Mouse (Mus musculus): Measurements from ENCODE around the gene Hadhb. TPM values are rescaled to one million over a fixed set of nuclear protein-coding genes. Genes with fewer than 3 reads are reported as not detected.
A peak's percentile ranks its signal among the peaks of the same experiment; 100 is the strongest.

Gene Hadhb
- 133 and 139 TPM in 2 replicates for polyA plus RNA-seq (2014; fragmentation: Nextera tagmentation; extraction: Ambion mirVana)

- Histone ChIP-seq H3K27ac (replicated peaks; ENCODE audit: low read depth, low read length) (peak within 1 kb of the TSS; percentile 68), H3K27me3 (ENCODE audit: control insufficient read depth, insufficient read depth, low read length) (no peaks in the 10 kb centered on the region), H3K9me3 (replicated peaks; ENCODE audit: control insufficient read depth, low read length) (no peaks in the 10 kb centered on the region), H3K4me1 (ENCODE audit: control insufficient read depth, insufficient read depth, low read length) (no peaks in the 10 kb centered on the region), H3K36me3 (replicated peaks; ENCODE audit: control insufficient read depth, insufficient read depth, low read depth, low read length) (no peaks in the 10 kb centered on the region), H3K4me2 (ENCODE audit: low read depth, low read length) (peak within 1 kb of the TSS; percentile 74), H3K9ac (replicated peaks; ENCODE audit: low read length) (peak within 1 kb of the TSS; percentile 72), H3K4me3 (ENCODE audit: low read depth, low read length) (peak within 1 kb of the TSS; percentile 89)
- WGBS = 0% methylated on average over 53 of the region's 53 CpGs
- peak; percentile 92 for ATAC-seq (replicated peaks; ENCODE audit: insufficient number of reproducible peaks, low FRiP score, low TSS enrichment, low read depth)
- peak; percentile 90 for DNase-seq (ENCODE audit: low spot score)
These were observed at the start of gene Hadhb, which contains the start of gene Hadha for GRCm38 (mm10) chr5:30154474-30155394. Hadhb (plus strand) TSS chr5:30155248. Hadha (minus strand) TSS chr5:30155162.

- H3K27ac ChIP-seq (replicated peaks; ENCODE audit: low read depth, low read length) = no peak within 1 kb of the TSS
These were observed 49.3 kb upstream of the Hadhb start, which contains the start of gene 3110082J24Rik for GRCm38 (mm10) chr5:30105668-30106300. 3110082J24Rik (minus strand) TSS chr5:30106086.

DNA sequence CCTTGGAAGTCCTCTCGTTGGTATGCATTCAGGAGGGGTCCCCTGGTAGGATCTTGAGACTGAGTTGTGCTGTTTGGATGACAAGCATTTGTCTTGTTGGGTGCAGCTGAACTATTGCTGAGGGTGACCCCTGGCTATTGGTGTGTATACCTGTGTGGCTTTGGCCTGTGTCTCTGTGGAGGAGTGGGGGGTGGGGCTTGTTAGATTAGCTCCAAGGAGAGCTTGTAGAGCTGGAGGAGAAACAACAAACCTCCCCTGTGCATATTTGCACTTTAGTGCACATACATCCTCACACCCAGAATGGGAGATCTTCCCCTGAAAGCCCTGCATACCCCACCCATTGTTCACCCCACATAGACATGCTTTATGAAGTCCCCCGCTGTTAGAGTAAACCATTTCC, 48.3 kb upstream of the Hadhb start:
- Histone ChIP-seq H3K4me2 (ENCODE audit: low read depth, low read length) (no peak overlapping the region), H3K36me3 (replicated peaks; ENCODE audit: control insufficient read depth, insufficient read depth, low read depth, low read length) (no peaks in the 10 kb centered on the region), H3K4me3 (ENCODE audit: low read depth, low read length) (no peak overlapping the region), H3K4me1 (ENCODE audit: control insufficient read depth, insufficient read depth, low read length) (peaks cover 30% of the 10 kb centered on the region), H3K27me3 (ENCODE audit: control insufficient read depth, insufficient read depth, low read length) (peaks cover 34% of the 10 kb centered on the region), H3K9me3 (replicated peaks; ENCODE audit: control insufficient read depth, low read length) (no peaks in the 10 kb centered on the region), H3K27ac (replicated peaks; ENCODE audit: low read depth, low read length) (no peak overlapping the region), H3K9ac (replicated peaks; ENCODE audit: low read length) (no peak overlapping the region)
- DNase-seq (ENCODE audit: low spot score) (no peak), ATAC-seq (replicated peaks; ENCODE audit: insufficient number of reproducible peaks, low FRiP score, low TSS enrichment, low read depth) (no peak)
- WGBS = 14% methylated on average over 2 of the region's 2 CpGs

More at GRCm38 (mm10) chr5:30105668-30106300, 49.3 kb upstream of the Hadhb start, which contains the start of gene 3110082J24Rik:
- peak within 1 kb of the TSS; percentile 98 for H3K4me2 ChIP-seq (ENCODE audit: low read depth, low read length)
- H3K4me3 ChIP-seq (ENCODE audit: low read depth, low read length) = peak within 1 kb of the TSS; percentile 50
- peak within 1 kb of the TSS; percentile 48 for H3K9ac ChIP-seq (replicated peaks; ENCODE audit: low read length)
- peaks cover 25% of the 10 kb centered on the region for H3K4me1 ChIP-seq (ENCODE audit: control insufficient read depth, insufficient read depth, low read length)
- H3K27me3 ChIP-seq (ENCODE audit: control insufficient read depth, insufficient read depth, low read length) = peaks cover 34% of the 10 kb centered on the region
- under 1% methylated on average over 29 of the region's 29 CpGs for WGBS
- ATAC-seq (replicated peaks; ENCODE audit: insufficient number of reproducible peaks, low FRiP score, low TSS enrichment, low read depth) (no peak), DNase-seq (ENCODE audit: low spot score) (no peak)
- no peaks in the 10 kb centered on the region for H3K9me3 ChIP-seq (replicated peaks; ENCODE audit: control insufficient read depth, low read length)
- H3K36me3 ChIP-seq (replicated peaks; ENCODE audit: control insufficient read depth, insufficient read depth, low read depth, low read length) = no peaks in the 10 kb centered on the region

GRCm38 (mm10) chr5:30107186-30107585, 47.9 kb upstream of the Hadhb start:
- WGBS = 4% methylated on average over 7 of the region's 7 CpGs
- peaks cover 35% of the 10 kb centered on the region for H3K27me3 ChIP-seq (ENCODE audit: control insufficient read depth, insufficient read depth, low read length)

DNA sequence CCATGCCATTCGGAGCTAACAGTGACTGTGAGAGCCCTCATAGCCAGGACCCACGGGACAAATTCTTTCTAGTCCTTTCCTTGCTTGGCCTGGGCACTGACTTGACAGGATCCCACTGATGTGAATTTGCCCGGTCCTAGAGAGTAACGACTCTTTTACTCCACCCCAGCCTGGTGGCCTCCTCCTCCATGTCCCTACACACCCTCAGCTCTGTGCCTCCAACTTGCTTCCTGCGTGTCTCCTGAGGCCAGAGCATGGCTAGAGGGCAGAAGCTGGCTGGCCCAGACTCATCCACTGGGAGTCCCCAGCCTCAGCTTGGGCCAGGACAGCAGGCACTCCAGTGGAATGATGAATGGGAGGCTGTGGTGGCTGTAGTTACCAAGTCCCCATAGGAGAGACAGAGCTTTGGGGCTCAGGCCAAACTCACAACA, 47.4 kb upstream of the Hadhb start:
- Histone ChIP-seq H3K9ac (replicated peaks; ENCODE audit: low read length) (peak overlapping the region; percentile 6; the same call in 1 of the 2 replicates), H3K4me2 (ENCODE audit: low read depth, low read length) (no peak overlapping the region)

More at GRCm38 (mm10) chr5:30107186-30107585, 47.9 kb upstream of the Hadhb start:
- no peak overlapping the region for H3K27ac ChIP-seq (replicated peaks; ENCODE audit: low read depth, low read length)
- ATAC-seq (replicated peaks; ENCODE audit: insufficient number of reproducible peaks, low FRiP score, low TSS enrichment, low read depth) (0 out of 2 replicates have a peak, but pooled peaks have one; percentile 26), DNase-seq (ENCODE audit: low spot score) (peak; percentile 54)
- H3K4me1 ChIP-seq (ENCODE audit: control insufficient read depth, insufficient read depth, low read length) = peaks cover 30% of the 10 kb centered on the region
- H3K36me3 ChIP-seq (replicated peaks; ENCODE audit: control insufficient read depth, insufficient read depth, low read depth, low read length) = no peaks in the 10 kb centered on the region
- H3K4me3 ChIP-seq (ENCODE audit: low read depth, low read length) = no peak overlapping the region
- peak overlapping the region; percentile 6; the same call in 1 of the 2 replicates for H3K9ac ChIP-seq (replicated peaks; ENCODE audit: low read length)
- H3K4me2 ChIP-seq (ENCODE audit: low read depth, low read length) = no peak overlapping the region
- no peaks in the 10 kb centered on the region for H3K9me3 ChIP-seq (replicated peaks; ENCODE audit: control insufficient read depth, low read length)

DNA sequence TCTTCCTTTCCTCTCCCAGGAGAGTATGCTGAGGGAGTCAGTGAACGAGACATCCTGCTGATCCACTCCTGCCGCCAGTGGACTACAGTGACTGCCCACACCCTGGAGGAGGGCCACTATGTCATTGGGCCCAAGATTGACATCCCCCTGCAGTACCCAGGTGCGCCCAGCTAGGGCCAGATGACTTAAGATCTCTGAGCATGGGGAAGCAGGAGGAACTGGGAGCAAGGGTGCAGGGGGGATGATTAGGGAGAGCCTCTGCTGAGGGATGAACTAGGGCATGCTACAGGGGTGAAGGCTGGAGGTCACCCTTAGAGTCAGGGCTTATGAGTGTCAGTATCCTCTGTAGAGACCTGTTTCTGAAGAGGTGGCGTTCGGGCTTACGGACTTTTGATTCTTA, 46.8 kb upstream of the Hadhb start:
- Histone ChIP-seq H3K27me3 (ENCODE audit: control insufficient read depth, insufficient read depth, low read length) (peaks cover 40% of the 10 kb centered on the region), H3K36me3 (replicated peaks; ENCODE audit: control insufficient read depth, insufficient read depth, low read depth, low read length) (no peaks in the 10 kb centered on the region), H3K4me1 (ENCODE audit: control insufficient read depth, insufficient read depth, low read length) (peaks cover 30% of the 10 kb centered on the region), H3K4me2 (ENCODE audit: low read depth, low read length) (no peak overlapping the region), H3K9ac (replicated peaks; ENCODE audit: low read length) (no peak overlapping the region), H3K4me3 (ENCODE audit: low read depth, low read length) (no peak overlapping the region), H3K27ac (replicated peaks; ENCODE audit: low read depth, low read length) (no peak overlapping the region), H3K9me3 (replicated peaks; ENCODE audit: control insufficient read depth, low read length) (no peaks in the 10 kb centered on the region)
- DNase-seq (ENCODE audit: low spot score) = no peak
- WGBS = 63% methylated on average over 6 of the region's 6 CpGs
- no peak for ATAC-seq (replicated peaks; ENCODE audit: insufficient number of reproducible peaks, low FRiP score, low TSS enrichment, low read depth)

More for the DNA sequence above, 47.4 kb upstream of the Hadhb start:
- DNase-seq (ENCODE audit: low spot score) (no peak), ATAC-seq (replicated peaks; ENCODE audit: insufficient number of reproducible peaks, low FRiP score, low TSS enrichment, low read depth) (no peak)
- Histone ChIP-seq H3K36me3 (replicated peaks; ENCODE audit: control insufficient read depth, insufficient read depth, low read depth, low read length) (no peaks in the 10 kb centered on the region), H3K27ac (replicated peaks; ENCODE audit: low read depth, low read length) (no peak overlapping the region), H3K27me3 (ENCODE audit: control insufficient read depth, insufficient read depth, low read length) (peaks cover 39% of the 10 kb centered on the region), H3K4me3 (ENCODE audit: low read depth, low read length) (no peak overlapping the region), H3K4me1 (ENCODE audit: control insufficient read depth, insufficient read depth, low read length) (peaks cover 30% of the 10 kb centered on the region), H3K9me3 (replicated peaks; ENCODE audit: control insufficient read depth, low read length) (no peaks in the 10 kb centered on the region)
- 6% methylated on average over 5 of the region's 5 CpGs for WGBS

GRCm38 (mm10) chr5:30109899-30110298, 45.1 kb upstream of the Hadhb start:
- Histone ChIP-seq H3K9me3 (replicated peaks; ENCODE audit: control insufficient read depth, low read length) (no peaks in the 10 kb centered on the region), H3K27ac (replicated peaks; ENCODE audit: low read depth, low read length) (no peak overlapping the region), H3K4me2 (ENCODE audit: low read depth, low read length) (no peak overlapping the region), H3K9ac (replicated peaks; ENCODE audit: low read length) (no peak overlapping the region), H3K4me3 (ENCODE audit: low read depth, low read length) (no peak overlapping the region), H3K4me1 (ENCODE audit: control insufficient read depth, insufficient read depth, low read length) (peaks cover 30% of the 10 kb centered on the region), H3K36me3 (replicated peaks; ENCODE audit: control insufficient read depth, insufficient read depth, low read depth, low read length) (no peaks in the 10 kb centered on the region), H3K27me3 (ENCODE audit: control insufficient read depth, insufficient read depth, low read length) (peaks cover 38% of the 10 kb centered on the region)
- ATAC-seq (replicated peaks; ENCODE audit: insufficient number of reproducible peaks, low FRiP score, low TSS enrichment, low read depth) (no peak), DNase-seq (ENCODE audit: low spot score) (no peak)
- 36% methylated on average over 2 of the region's 2 CpGs for WGBS
